9 mouse cellular contexts compared by ENCODE assay signal in the genomic region with DNA sequence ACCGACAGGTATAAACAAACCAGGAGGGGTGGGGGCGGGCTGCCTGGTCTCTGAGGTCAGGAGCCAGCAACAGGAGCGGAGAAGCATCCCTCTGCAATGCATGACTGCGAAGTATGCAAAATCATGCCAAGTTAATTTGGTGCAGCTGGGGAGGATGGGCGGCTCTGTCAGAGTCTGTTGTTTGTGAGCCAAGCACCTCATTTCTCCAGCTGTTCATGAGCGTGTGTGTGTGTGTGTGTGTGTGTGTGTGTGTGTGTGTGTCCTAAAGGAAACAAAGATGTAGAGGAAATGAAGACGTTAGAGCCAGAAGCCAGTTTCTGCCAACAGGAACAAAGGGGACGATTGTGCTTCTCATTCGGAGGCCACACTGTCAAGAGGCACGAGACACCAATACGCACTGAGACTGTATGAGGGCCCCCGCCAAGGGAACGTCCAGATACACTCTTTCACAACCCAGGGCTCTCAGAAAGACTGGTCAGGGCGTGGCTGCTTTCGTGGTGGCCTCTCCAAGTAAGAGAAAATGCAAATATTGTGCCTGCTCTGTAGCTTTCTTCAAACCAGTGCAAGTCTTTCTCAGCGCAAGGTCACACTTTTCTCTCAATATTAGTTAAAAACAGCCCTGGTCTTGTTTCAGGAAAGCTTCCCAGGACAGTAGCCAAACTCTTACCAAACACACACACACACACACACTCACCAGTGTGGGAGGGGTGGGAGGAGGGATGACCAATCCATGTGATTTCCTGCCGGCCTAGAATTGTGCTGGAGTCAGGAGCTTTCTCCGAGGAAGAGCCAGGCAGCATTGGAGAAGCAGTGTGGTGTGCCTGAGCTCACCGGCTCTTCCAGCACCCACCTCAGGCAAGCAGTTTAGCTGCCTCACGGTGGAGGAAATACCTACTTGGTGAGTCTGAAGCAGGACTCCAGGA.
DNase-seq lines count a peak whose midpoint lies in the region; ATAC-seq and TF ChIP-seq lines count a peak whose summit lies in the region.
"Had no signal": no experiment of that assay in that cellular context is flagged by ENCODE, and none has a peak within 500 bp of the region (broad histone marks: within the 10 kb centered on the region; RNA-seq: fewer than 3 reads in every experiment).

No protein-coding gene starts in this region.

- H3K9ac ChIP-seq in forebrain, embryonic 14.5 days (ENCODE audit: low read length) = peak overlapping the region; percentile 17; the same call in 1 of the 2 replicates
- H3K9ac ChIP-seq in heart, postnatal 0 days (replicated peaks; ENCODE audit: low read depth, low read length) = peak overlapping the region; percentile 58
- no peak overlapping the region; the same call in 1 of the 2 replicates for H3K9ac ChIP-seq in liver, embryonic 14.5 days (replicated peaks)
- no peak overlapping the region for H3K9ac ChIP-seq in stomach, embryonic 15.5 days

- no peaks in the 10 kb centered on the region for H3K9me3 ChIP-seq in forebrain, embryonic 14.5 days (replicated peaks; ENCODE audit: control insufficient read depth, low read length)
- H3K9me3 ChIP-seq in heart, postnatal 0 days (replicated peaks; ENCODE audit: control insufficient read depth, low read length) = no peaks in the 10 kb centered on the region
- H3K9me3 ChIP-seq in liver, embryonic 14.5 days (ENCODE audit: control insufficient read depth, low read length) = no peaks in the 10 kb centered on the region
- no peaks in the 10 kb centered on the region for H3K9me3 ChIP-seq in stomach, embryonic 15.5 days
- H3K9me3 ChIP-seq: G1E had no signal

- no peak for TF ChIP-seq POLR2A in bone marrow, adult 2 months (IDR thresholded peaks at IDR 0.05; ENCODE audit: borderline replicate concordance, control insufficient read depth, low read depth, low read length)

- no peaks in the 10 kb centered on the region for H3K27me3 ChIP-seq in forebrain, embryonic 14.5 days (replicated peaks; ENCODE audit: control insufficient read depth, insufficient read depth, low read length)
- H3K27me3 ChIP-seq in heart, postnatal 0 days (ENCODE audit: control insufficient read depth, insufficient read depth, low read length) = no peaks in the 10 kb centered on the region
- no peaks in the 10 kb centered on the region for H3K27me3 ChIP-seq in liver, embryonic 14.5 days (ENCODE audit: control insufficient read depth, insufficient read depth, low read length)
- no peaks in the 10 kb centered on the region for H3K27me3 ChIP-seq in stomach, embryonic 15.5 days (replicated peaks)

- H3K27ac ChIP-seq in bone marrow, adult 2 months (ENCODE audit: control insufficient read depth, insufficient read depth, low read depth, low read length, poor library complexity) = peak overlapping the region; percentile 48
- H3K27ac ChIP-seq in forebrain, embryonic 14.5 days (ENCODE audit: low read depth, low read length) = peak overlapping the region; percentile 88
- H3K27ac ChIP-seq in heart, postnatal 0 days (ENCODE audit: low read depth) = peak overlapping the region; percentile 95
- no peak overlapping the region for H3K27ac ChIP-seq in liver, embryonic 14.5 days
- H3K27ac ChIP-seq in stomach, embryonic 15.5 days = peak overlapping the region; percentile 97

- no peak for TF ChIP-seq CTCF in bone marrow, adult 2 months (IDR thresholded peaks at IDR 0.05; ENCODE audit: control insufficient read depth, insufficient read depth, low read length)
- TF ChIP-seq CTCF in heart, postnatal 0 days (IDR thresholded peaks at IDR 0.05; ENCODE audit: low read depth) = no peak
- no peak for TF ChIP-seq CTCF in liver, embryonic 14.5 days (IDR thresholded peaks at IDR 0.05; ENCODE audit: low read depth)

- no peak overlapping the region for H3K4me3 ChIP-seq in bone marrow, adult 2 months (replicated peaks; ENCODE audit: control insufficient read depth, low read depth, low read length)
- no peak overlapping the region for H3K4me3 ChIP-seq in forebrain, embryonic 14.5 days (ENCODE audit: low read depth, low read length)
- H3K4me3 ChIP-seq in heart, postnatal 0 days (ENCODE audit: low read depth, low read length) = peak overlapping the region; percentile 34
- H3K4me3 ChIP-seq in liver, embryonic 14.5 days (ENCODE audit: insufficient read depth in 1 of 2, low read depth in 2 of 2, low read length in 2 of 2) = no peak overlapping the region
- 0 out of 2 replicates have a peak overlapping the region, but pooled peaks have one; percentile 0 for H3K4me3 ChIP-seq in stomach, embryonic 15.5 days (replicated peaks)

- H3K4me1 ChIP-seq in bone marrow, adult 2 months (ENCODE audit: control insufficient read depth, insufficient read depth, low read length) = peaks cover 2% of the 10 kb centered on the region; the same call in 1 of the 2 replicates
- H3K4me1 ChIP-seq in forebrain, embryonic 14.5 days (ENCODE audit: control insufficient read depth, insufficient read depth, low read length) = peaks cover 14% of the 10 kb centered on the region
- peaks cover 24% of the 10 kb centered on the region for H3K4me1 ChIP-seq in heart, postnatal 0 days (ENCODE audit: control insufficient read depth, insufficient read depth)
- peaks cover 0 to 15% of the 10 kb centered on the region in 2 experiments; a peak in 2 of 4 replicates for H3K4me1 ChIP-seq in liver, embryonic 14.5 days (replicated peaks; ENCODE audit: control insufficient read depth in 2 of 2, insufficient read depth in 2 of 2, low read length in 1 of 2)
- peaks cover 25% of the 10 kb centered on the region for H3K4me1 ChIP-seq in stomach, embryonic 15.5 days

- TF ChIP-seq EP300 in heart, postnatal 0 days (IDR thresholded peaks at IDR 0.05; ENCODE audit: low read depth) = peak; percentile 74; the same call in 1 of the 2 replicates
- no peak for TF ChIP-seq EP300 in liver, embryonic 14.5 days (IDR thresholded peaks at IDR 0.05; ENCODE audit: low read depth)

- 8% methylated on average over 20 of the region's 20 CpGs for WGBS in bone marrow, adult 2 months
- WGBS in forebrain, embryonic 14.5 days = 24% methylated on average over 20 of the region's 20 CpGs
- 20% methylated on average over 20 of the region's 20 CpGs for WGBS in heart, postnatal 0 days
- WGBS in liver, embryonic 14.5 days (ENCODE audit: insufficient replicate concordance) = 23% methylated on average over 20 of the region's 20 CpGs
- WGBS in stomach, embryonic 15.5 days = 10% methylated on average over 20 of the region's 20 CpGs

- H3K4me2 ChIP-seq in forebrain, embryonic 14.5 days (ENCODE audit: low read length) = peak overlapping the region; percentile 22; the same call in 1 of the 2 replicates
- H3K4me2 ChIP-seq in heart, postnatal 0 days (ENCODE audit: low read depth, low read length) = peak overlapping the region; percentile 53
- H3K4me2 ChIP-seq in liver, embryonic 14.5 days (ENCODE audit: low read depth) = peak overlapping the region; percentile 11; the same call in 1 of the 2 replicates
- H3K4me2 ChIP-seq in stomach, embryonic 15.5 days = peak overlapping the region; percentile 39

- peak; percentile 84 for ATAC-seq in forebrain, embryonic 14.5 days
- ATAC-seq in heart, postnatal 0 days (ENCODE audit: insufficient read depth, low read depth) = peak; percentile 83
- peak; percentile 58 for ATAC-seq in liver, embryonic 14.5 days (ENCODE audit: insufficient read depth)
- peak; percentile 81 for ATAC-seq in stomach, embryonic 15.5 days (ENCODE audit: insufficient read depth, low FRiP score, low read depth)

- DNase-seq in 3134 (ENCODE audit: extremely low read depth, insufficient read length, low spot score) = peak; percentile 81
- DNase-seq in forebrain, embryonic 14.5 days (ENCODE audit: low spot score) = peak; percentile 83
- DNase-seq in heart, postnatal 0 days (ENCODE audit: low spot score) = peak; percentile 89
- DNase-seq in kidney, postnatal 36 days = peak; percentile 85 to 90
- DNase-seq in liver, embryonic 14.5 days (ENCODE audit: low read depth in 3 of 3, low spot score in 3 of 3) = no peak
- DNase-seq in natural killer cell, adult 2 months (ENCODE audit: low spot score in 2 of 2) = peak; percentile 30 to 75

- H3K36me3 ChIP-seq in forebrain, embryonic 14.5 days (ENCODE audit: control insufficient read depth, insufficient read depth, low read length) = no peaks in the 10 kb centered on the region
- H3K36me3 ChIP-seq in heart, postnatal 0 days (replicated peaks; ENCODE audit: control insufficient read depth, insufficient read depth, low read length) = no peaks in the 10 kb centered on the region
- no peaks in the 10 kb centered on the region for H3K36me3 ChIP-seq in liver, embryonic 14.5 days (replicated peaks; ENCODE audit: control insufficient read depth, insufficient read depth, low read depth)
- no peaks in the 10 kb centered on the region for H3K36me3 ChIP-seq in stomach, embryonic 15.5 days
- H3K36me3 ChIP-seq: G1E had no signal

Comparison
In these comparisons a context has a peak if more than half of its experiments do, and no peak if none do; other contexts are left out.
1. DNase-seq: peak in 3134 (single experiment), forebrain, embryonic 14.5 days (single experiment), heart, postnatal 0 days (single experiment), kidney, postnatal 36 days (2 of 2) and natural killer cell, adult 2 months (2 of 2); none in liver, embryonic 14.5 days (0 of 3).
2. H3K4me3 ChIP-seq: peak in heart, postnatal 0 days (single experiment) and stomach, embryonic 15.5 days (single experiment); none in bone marrow, adult 2 months (single experiment), forebrain, embryonic 14.5 days (single experiment) and liver, embryonic 14.5 days (0 of 2).
3. H3K9ac ChIP-seq: peak in forebrain, embryonic 14.5 days (single experiment) and heart, postnatal 0 days (single experiment); none in liver, embryonic 14.5 days (single experiment) and stomach, embryonic 15.5 days (single experiment).
4. Peak in every context shown above with its lines, with median percentiles within 50 percentile points of each other: ATAC-seq and H3K4me2 ChIP-seq.